Mouse (Mus musculus) intestine, postnatal 0 days (tissue): ENCODE results near the gene Pcca. TPM values are rescaled to one million over a fixed set of nuclear protein-coding genes. Genes with fewer than 3 reads are reported as not detected.

ENCODE experiments used
- ATAC-seq: fragments of 200-750 bp; cut with Nextera tagmentation; 2 replicates; pipeline ENCODE4 v1.8.0; 2017; ENCODE audit warnings: mild to moderate bottlenecking, moderate TSS enrichment, moderate library complexity
- H3K27ac ChIP-seq: fragments of 300-500 bp; sonication (generic); 2 replicates; pipeline ENCODE4 v1.5.1; 2014; ENCODE audit warnings: mild to moderate bottlenecking, low read depth, low read length, moderate library complexity
- H3K27me3 ChIP-seq: fragments of 300-500 bp; sonication (generic); replicated peaks from 2 replicates; pipeline ENCODE4 v1.6.1; 2014; ENCODE audit warnings: low read length, mixed read lengths; ENCODE audit not compliant: control insufficient read depth, insufficient read depth
- H3K36me3 ChIP-seq: fragments of 300-500 bp; sonication (generic); 2 replicates; pipeline ENCODE4 v1.6.1; 2014; ENCODE audit warnings: mild to moderate bottlenecking, moderate library complexity; ENCODE audit not compliant: control insufficient read depth, insufficient read depth
- H3K4me1 ChIP-seq: fragments of 300-500 bp; sonication (generic); replicated peaks from 2 replicates; pipeline ENCODE4 v1.6.1; 2014; ENCODE audit warnings: antibody characterized with exemption, low read length, mixed read lengths; ENCODE audit not compliant: control insufficient read depth, insufficient read depth
- H3K4me2 ChIP-seq: fragments of 300-500 bp; sonication (generic); replicated peaks from 2 replicates; pipeline ENCODE4 v1.6.1; 2014; ENCODE audit warnings: low read depth, mild to moderate bottlenecking, moderate library complexity
- H3K4me3 ChIP-seq: fragments of 300-500 bp; sonication (generic); 2 replicates; pipeline ENCODE4 v1.5.1; 2014; ENCODE audit warnings: low read depth, low read length
- H3K9ac ChIP-seq: fragments of 300-500 bp; sonication (generic); 2 replicates; pipeline ENCODE4 v1.6.1; 2014; ENCODE audit warnings: mild to moderate bottlenecking, low read depth, low read length
- H3K9me3 ChIP-seq: fragments of 300-500 bp; sonication (generic); 2 replicates; pipeline ENCODE4 v1.6.1; 2016; ENCODE audit warnings: mixed run types; ENCODE audit not compliant: control insufficient read depth
- CTCF ChIP-seq: sonication (generic); IDR thresholded peaks from 2 replicates; pipeline ENCODE4 v1.5.1; 2016; ENCODE audit warnings: low read depth, mild to moderate bottlenecking, control low read depth, antibody characterized with exemption, moderate library complexity
- WGBS: fragments of 180-500 bp; shearing (Covaris S2); extraction: QIAGEN DNeasy Blood & Tissue Kit; methylation state at CpG from one replicate; pipeline ENCODE4 v1.1.7; 2014; 5-methylcytosine and 5-hydroxymethylcytosine counted together
- polyA plus RNA-seq: library from polyadenylated mRNA; unstranded; fragments of >200 nt; fragmentation: Nextera tagmentation; extraction: Ambion mirVana; gene quantifications from 2 replicates; pipeline ENCODE4 v1.2.1, GENCODE M21; 2015

Gene Pcca
- polyA plus RNA-seq, 1 experiment from 2014 or later = 5.9 TPM

DNA sequence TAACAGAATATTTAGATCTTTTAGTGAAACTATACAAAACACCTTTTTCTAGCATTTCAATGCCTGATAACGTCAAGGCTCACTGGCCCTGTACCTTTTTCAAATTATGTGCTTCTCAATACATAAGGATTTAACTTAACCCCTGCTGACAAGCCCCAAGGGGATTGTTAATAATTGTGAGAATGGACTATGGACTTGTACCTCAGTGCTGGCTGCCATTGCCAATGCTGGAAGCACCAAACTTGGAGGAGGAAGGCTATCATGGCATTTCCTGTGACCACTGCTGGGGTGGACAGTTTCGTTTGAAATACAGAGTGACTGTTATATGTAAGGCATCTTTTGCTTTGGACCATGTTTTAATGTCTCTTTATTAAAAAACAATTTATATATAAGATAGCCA, 68.6 kb downstream of the Pcca start:
- Histone ChIP-seq H3K4me3 (no peak overlapping the region), H3K27ac (no peak overlapping the region), H3K27me3 (no peaks in the 10 kb centered on the region), H3K4me2 (no peak overlapping the region), H3K36me3 (no peaks in the 10 kb centered on the region), H3K4me1 (no peaks in the 10 kb centered on the region), H3K9me3 (no peaks in the 10 kb centered on the region), H3K9ac (no peak overlapping the region)
- no peak for TF ChIP-seq CTCF
- 77% methylated on average over 2 of the region's 2 CpGs for WGBS
- no peak for ATAC-seq

GRCm38 (mm10) chr14:122606499-122606898, 72.4 kb downstream of the Pcca start:
- Histone ChIP-seq H3K36me3 (no peaks in the 10 kb centered on the region), H3K27ac (no peak overlapping the region), H3K4me1 (no peaks in the 10 kb centered on the region), H3K4me3 (no peak overlapping the region), H3K4me2 (no peak overlapping the region), H3K9ac (no peak overlapping the region), H3K9me3 (no peaks in the 10 kb centered on the region), H3K27me3 (no peaks in the 10 kb centered on the region)
- no peak for TF ChIP-seq CTCF
- no peak for ATAC-seq
- WGBS = 89% methylated on average over 1 of the region's 1 CpGs

DNA sequence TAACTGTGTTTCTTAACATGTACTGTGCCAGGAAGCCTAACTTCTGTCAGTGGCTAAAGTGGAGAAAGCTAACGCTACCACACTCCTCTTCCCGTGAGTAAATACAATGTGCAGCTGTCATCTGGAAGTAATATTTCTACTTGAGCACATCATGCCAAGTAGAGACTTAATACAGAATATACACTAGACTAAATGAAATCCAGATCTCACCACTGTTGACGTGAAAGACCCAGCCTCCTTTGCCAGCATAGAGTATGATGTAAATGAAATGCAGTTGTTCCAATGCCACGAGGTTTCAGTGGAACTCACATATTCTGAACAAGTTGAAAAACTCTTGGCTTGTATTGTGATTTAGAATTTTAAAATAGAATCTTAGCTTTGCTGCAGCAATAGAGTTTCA, 73.3 kb downstream of the Pcca start:
- no peak for TF ChIP-seq CTCF
- no peak for ATAC-seq
- WGBS = 80% methylated on average over 4 of the region's 4 CpGs
- H3K27me3 ChIP-seq = no peaks in the 10 kb centered on the region
- H3K36me3 ChIP-seq = no peaks in the 10 kb centered on the region
- no peaks in the 10 kb centered on the region for H3K4me1 ChIP-seq
- H3K9me3 ChIP-seq = no peaks in the 10 kb centered on the region
- no peak overlapping the region for H3K9ac ChIP-seq
- no peak overlapping the region for H3K4me2 ChIP-seq
- no peak overlapping the region for H3K4me3 ChIP-seq
- no peak overlapping the region for H3K27ac ChIP-seq

GRCm38 (mm10) chr14:122608323-122608722, 74.2 kb downstream of the Pcca start:
- ATAC-seq = no peak
- H3K27ac ChIP-seq = no peak overlapping the region
- no peak overlapping the region for H3K9ac ChIP-seq
- TF ChIP-seq CTCF = no peak
- no peak overlapping the region for H3K4me3 ChIP-seq
- no peaks in the 10 kb centered on the region for H3K9me3 ChIP-seq
- H3K4me1 ChIP-seq = no peaks in the 10 kb centered on the region
- H3K4me2 ChIP-seq = no peak overlapping the region
- no peaks in the 10 kb centered on the region for H3K36me3 ChIP-seq
- H3K27me3 ChIP-seq = no peaks in the 10 kb centered on the region
- WGBS = 82% methylated on average over 2 of the region's 2 CpGs

- Histone ChIP-seq H3K4me3 (no peak overlapping the region), H3K9ac (no peak overlapping the region), H3K4me2 (no peak overlapping the region), H3K9me3 (no peaks in the 10 kb centered on the region), H3K27me3 (no peaks in the 10 kb centered on the region), H3K36me3 (no peaks in the 10 kb centered on the region), H3K4me1 (no peaks in the 10 kb centered on the region), H3K27ac (no peak overlapping the region)
- 89% methylated on average over 4 of the region's 4 CpGs for WGBS
- TF ChIP-seq CTCF = no peak
- no peak for ATAC-seq
Measured at GRCm38 (mm10) chr14:122611035-122611434, 76.9 kb downstream of the Pcca start.

- no peak for ATAC-seq
- Histone ChIP-seq H3K9me3 (no peaks in the 10 kb centered on the region), H3K9ac (no peak overlapping the region), H3K36me3 (no peaks in the 10 kb centered on the region), H3K4me3 (no peak overlapping the region), H3K4me2 (no peak overlapping the region), H3K4me1 (no peaks in the 10 kb centered on the region), H3K27ac (no peak overlapping the region), H3K27me3 (no peaks in the 10 kb centered on the region)
- TF ChIP-seq CTCF = no peak
- 53% methylated on average over 3 of the region's 3 CpGs for WGBS
Measured at GRCm38 (mm10) chr14:122612317-122612716, 78.2 kb downstream of the Pcca start.

GRCm38 (mm10) chr14:122617656-122618055, 83.5 kb downstream of the Pcca start:
- Histone ChIP-seq H3K27me3 (no peaks in the 10 kb centered on the region), H3K4me3 (no peak overlapping the region), H3K4me1 (no peaks in the 10 kb centered on the region), H3K4me2 (no peak overlapping the region), H3K27ac (no peak overlapping the region), H3K9ac (no peak overlapping the region), H3K36me3 (no peaks in the 10 kb centered on the region), H3K9me3 (no peaks in the 10 kb centered on the region)
- 89% methylated on average over 2 of the region's 2 CpGs for WGBS
- no peak for ATAC-seq
- no peak for TF ChIP-seq CTCF
